Mouse (Mus musculus) olfactory bulb, adult 2 months (tissue): ENCODE measurements at regions not wholly inside any gene's neighbourhood (a gene's known extent, or its start where the extent isn't known, plus 50 kb on each side); places are given as distances from the start of the nearest gene placed in this dataset.
"Not testable (repeated sequence)": the region's sequence is repeated elsewhere in the genome, so short reads cannot be mapped to it uniquely, and the experiment has no call there.

ENCODE experiments used
- H3K27ac ChIP-seq: fragments of 200-500 bp; 2 replicates; pipeline ENCODE4 v1.5.1; 2012; ENCODE audit warnings: low read depth, low read length; ENCODE audit not compliant: insufficient read depth
- H3K4me1 ChIP-seq: fragments of 200-500 bp; 2 replicates; pipeline ENCODE4 v1.6.1; 2012; ENCODE audit warnings: low read length; ENCODE audit not compliant: control insufficient read depth, insufficient read depth
- H3K4me3 ChIP-seq: fragments of 200-500 bp; 2 replicates; pipeline ENCODE4 v1.5.1; 2012; ENCODE audit warnings: mild to moderate bottlenecking, low read depth, low read length, moderate library complexity; ENCODE audit not compliant: insufficient read depth
- CTCF ChIP-seq: fragments of 200-500 bp; IDR thresholded peaks from 2 replicates; pipeline ENCODE4 v1.5.1; 2012; ENCODE audit warnings: low read depth, mild to moderate bottlenecking, low read length, moderate library complexity; ENCODE audit not compliant: insufficient read depth
- POLR2A ChIP-seq: fragments of 200-500 bp; IDR thresholded peaks from 2 replicates; pipeline ENCODE4 v1.6.1; 2012; ENCODE audit warnings: mild to moderate bottlenecking, low read depth, low read length, moderate library complexity; ENCODE audit not compliant: insufficient read depth
- WGBS: fragments of 180-500 bp; shearing (Covaris S2); methylation state at CpG from one replicate; pipeline ENCODE4 v1.1.7; 2018; 5-methylcytosine and 5-hydroxymethylcytosine counted together

DNA sequence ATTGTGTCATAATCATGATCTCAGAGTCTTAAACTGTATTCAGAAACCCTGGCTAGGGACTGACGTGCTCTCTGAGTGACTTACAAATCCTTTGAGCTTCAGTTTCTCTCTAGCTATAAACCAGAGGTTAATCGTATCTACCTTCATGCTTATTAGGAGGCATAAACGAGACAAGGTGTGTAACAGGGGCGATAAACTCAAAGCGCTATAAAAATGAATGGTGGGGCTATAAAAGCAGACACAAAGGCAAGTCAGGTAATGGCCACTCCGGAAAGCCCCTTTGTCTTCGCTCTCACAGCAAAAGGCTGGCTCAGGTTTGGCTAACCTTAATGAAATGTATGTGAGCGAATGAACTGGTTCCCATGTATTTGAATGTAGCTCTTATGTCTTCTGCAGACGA lies 94.6 kb downstream of the Gm9817 start:
- TF ChIP-seq CTCF (no peak), POLR2A (no peak)
- WGBS: 90% methylated on average over 9 of the region's 9 CpGs
- no peak overlapping the region for H3K27ac ChIP-seq
- no peaks in the 10 kb centered on the region for H3K4me1 ChIP-seq
- no peak overlapping the region for H3K4me3 ChIP-seq

- H3K27ac ChIP-seq, H3K4me3 ChIP-seq, H3K4me1 ChIP-seq: not testable (repeated sequence)
- WGBS: 96% methylated on average over 3 of the region's 3 CpGs
Observed at GRCm38 (mm10) chr13:45175711-45176205, 97.3 kb downstream of the Gm9817 start.

- WGBS: 92% methylated on average over 1 of the region's 1 CpGs
- TF ChIP-seq CTCF: no peak
- no peak for TF ChIP-seq POLR2A
- H3K27ac ChIP-seq: no peak overlapping the region
- H3K4me3 ChIP-seq: no peak overlapping the region
- no peaks in the 10 kb centered on the region for H3K4me1 ChIP-seq
Observed at GRCm38 (mm10) chr13:45181529-45182230, 103.2 kb downstream of the Gm9817 start.

- no peak for TF ChIP-seq CTCF
- Histone ChIP-seq H3K4me1 (no peaks in the 10 kb centered on the region), H3K27ac (no peak overlapping the region), H3K4me3 (no peak overlapping the region)
- WGBS: 77% methylated on average over 6 of the region's 6 CpGs
Observed at GRCm38 (mm10) chr13:45189389-45189788, 110.9 kb downstream of the Gm9817 start.

GRCm38 (mm10) chr13:45190151-45190550 lies 111.7 kb downstream of the Gm9817 start:
- Histone ChIP-seq H3K4me1 (no peaks in the 10 kb centered on the region), H3K27ac (no peak overlapping the region), H3K4me3 (no peak overlapping the region)
- WGBS: 74% methylated on average over 4 of the region's 4 CpGs
- no peak for TF ChIP-seq POLR2A
- TF ChIP-seq CTCF: no peak

- no peak for TF ChIP-seq CTCF
- TF ChIP-seq POLR2A: no peak
- Histone ChIP-seq H3K27ac (no peak overlapping the region), H3K4me3 (no peak overlapping the region), H3K4me1 (no peaks in the 10 kb centered on the region)
- WGBS: 20% methylated on average over 8 of the region's 8 CpGs
Observed at GRCm38 (mm10) chr13:45192079-45192478, 113.6 kb downstream of the Gm9817 start.

DNA sequence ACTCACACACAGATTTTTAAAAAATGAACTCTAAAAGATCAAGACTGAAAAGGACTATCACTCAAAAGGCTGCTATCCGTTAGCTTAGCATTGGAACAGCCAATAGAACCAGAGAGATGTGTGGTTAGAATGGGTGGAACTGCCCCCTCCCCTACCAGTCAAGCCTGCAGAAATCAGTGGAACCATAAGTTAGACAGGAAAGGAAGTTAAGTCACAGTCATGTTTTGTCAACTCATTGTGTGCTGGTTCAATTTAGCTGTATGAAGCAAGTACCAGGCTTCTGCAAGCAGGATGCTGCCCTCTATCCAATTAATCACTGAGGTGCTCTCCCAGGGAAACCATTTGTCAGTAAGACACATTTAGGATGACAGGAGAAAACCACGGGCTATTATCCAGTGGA lies 117.1 kb downstream of the Gm9817 start:
- no peak for TF ChIP-seq POLR2A
- TF ChIP-seq CTCF: no peak
- WGBS: 96% methylated on average over 2 of the region's 2 CpGs
- no peak overlapping the region for H3K27ac ChIP-seq
- H3K4me1 ChIP-seq: no peaks in the 10 kb centered on the region
- H3K4me3 ChIP-seq: no peak overlapping the region

DNA sequence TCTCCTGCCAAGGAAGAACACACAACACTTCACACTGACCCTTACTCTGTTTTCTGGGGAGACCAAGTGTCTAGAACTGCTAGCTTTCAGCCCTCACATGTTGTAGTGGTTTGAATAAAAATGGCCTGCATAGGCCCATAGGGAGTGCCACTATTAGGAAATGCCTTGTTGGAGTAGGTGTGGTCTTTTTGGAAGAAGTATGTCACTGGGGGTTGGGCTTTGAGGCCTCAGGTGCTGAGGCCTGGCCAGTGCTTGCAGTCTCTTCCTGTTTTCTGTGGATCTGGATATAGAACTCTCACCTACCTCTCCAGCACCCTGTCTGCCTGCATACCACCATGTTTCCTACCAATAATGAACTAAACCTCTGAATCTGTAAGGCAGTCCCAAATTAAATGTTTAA lies 117.9 kb downstream of the Gm9817 start:
- TF ChIP-seq POLR2A (no peak), CTCF (no peak)
- Histone ChIP-seq H3K4me3 (no peak overlapping the region), H3K27ac (no peak overlapping the region), H3K4me1 (no peaks in the 10 kb centered on the region)

GRCm38 (mm10) chr13:45200511-45201120 lies 122.1 kb downstream of the Gm9817 start:
- WGBS: 84% methylated on average over 9 of the region's 9 CpGs
- TF ChIP-seq POLR2A (no peak), CTCF (no peak)
- no peak overlapping the region for H3K27ac ChIP-seq
- H3K4me3 ChIP-seq: no peak overlapping the region
- no peaks in the 10 kb centered on the region for H3K4me1 ChIP-seq
